Mouse (Mus musculus): ENCODE measurements around the gene Drc7. TPM values are rescaled to one million over a fixed set of nuclear protein-coding genes. Genes with fewer than 3 reads are reported as not detected.
A peak's percentile ranks its signal among the peaks of the same experiment; 100 is the strongest.

Drc7 gene
- polyA plus RNA-seq, 1 experiment from 2014 or later, result 0.46 TPM

- no peaks in the 10 kb centered on the region for H3K36me3 ChIP-seq (ENCODE audit: control insufficient read depth, insufficient read depth)
- WGBS, result 70% methylated on average over 3 of the region's 3 CpGs
- no peak overlapping the region for H3K9ac ChIP-seq (ENCODE audit: low read length)
- H3K27me3 ChIP-seq (ENCODE audit: control insufficient read depth, insufficient read depth, low read length), result no peaks in the 10 kb centered on the region
- H3K4me1 ChIP-seq (ENCODE audit: control insufficient read depth, insufficient read depth, low read length), result peaks cover 11% of the 10 kb centered on the region
- H3K27ac ChIP-seq (ENCODE audit: low read length), result no peak overlapping the region
- no peaks in the 10 kb centered on the region for H3K9me3 ChIP-seq (replicated peaks; ENCODE audit: control insufficient read depth, low read length)
- no peak for ATAC-seq (replicated peaks; ENCODE audit: extremely low read depth, insufficient read depth, low FRiP score)
- no peak overlapping the region for H3K4me3 ChIP-seq (ENCODE audit: low read length)
- H3K4me2 ChIP-seq (ENCODE audit: low read depth, low read length), result no peak overlapping the region
Measured at GRCm38 (mm10) chr8:95078055-95078454, 23.2 kb downstream of the Drc7 start.

- H3K4me1 ChIP-seq (ENCODE audit: control insufficient read depth, insufficient read depth, low read length), result peaks cover 11% of the 10 kb centered on the region
- H3K9ac ChIP-seq (ENCODE audit: low read length), result no peak overlapping the region
- no peak overlapping the region for H3K27ac ChIP-seq (ENCODE audit: low read length)
- WGBS, result 88% methylated on average over 4 of the region's 4 CpGs
- H3K4me3 ChIP-seq (ENCODE audit: low read length), result no peak overlapping the region
- no peaks in the 10 kb centered on the region for H3K9me3 ChIP-seq (replicated peaks; ENCODE audit: control insufficient read depth, low read length)
- no peak for ATAC-seq (replicated peaks; ENCODE audit: extremely low read depth, insufficient read depth, low FRiP score)
- no peak overlapping the region for H3K4me2 ChIP-seq (ENCODE audit: low read depth, low read length)
- no peaks in the 10 kb centered on the region for H3K27me3 ChIP-seq (ENCODE audit: control insufficient read depth, insufficient read depth, low read length)
- H3K36me3 ChIP-seq (ENCODE audit: control insufficient read depth, insufficient read depth), result no peaks in the 10 kb centered on the region
Measured at GRCm38 (mm10) chr8:95079305-95079704, 24.4 kb downstream of the Drc7 start.

- under 1% methylated on average over 47 of the region's 47 CpGs for WGBS
Measured at GRCm38 (mm10) chr8:95080381-95081341, 25.8 kb downstream of the Drc7 start, which contains the start of gene Katnb1. Gene Katnb1, plus strand, starts transcription at chr8:95081186.

DNA sequence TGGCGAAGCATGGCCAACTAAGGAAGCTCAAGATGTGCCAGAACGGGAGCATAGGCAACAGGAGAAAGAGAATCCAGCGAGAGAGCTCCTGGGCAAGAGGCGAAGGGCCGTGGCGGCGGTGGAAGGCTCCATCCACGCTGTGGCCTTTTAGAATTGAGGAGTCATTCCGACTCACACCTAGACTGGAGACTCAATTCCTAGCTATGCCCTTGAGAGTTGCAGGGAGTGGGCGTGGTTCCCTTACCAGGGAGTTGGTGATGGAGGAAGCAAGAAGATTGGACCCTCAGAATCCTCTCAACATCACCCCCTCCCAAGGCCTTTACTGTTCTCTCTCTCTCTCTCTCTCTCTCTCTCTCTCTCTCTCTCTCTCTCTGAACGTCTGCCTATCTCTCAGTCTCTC lies 26.7 kb downstream of the Drc7 start:
- Histone ChIP-seq H3K9me3 (replicated peaks; ENCODE audit: control insufficient read depth, low read length) (no peaks in the 10 kb centered on the region), H3K27me3 (ENCODE audit: control insufficient read depth, insufficient read depth, low read length) (no peaks in the 10 kb centered on the region), H3K27ac (ENCODE audit: low read length) (peak overlapping the region; percentile 47), H3K36me3 (ENCODE audit: control insufficient read depth, insufficient read depth) (no peaks in the 10 kb centered on the region), H3K4me3 (ENCODE audit: low read length) (peak overlapping the region; percentile 82), H3K9ac (ENCODE audit: low read length) (peak overlapping the region; percentile 90), H3K4me1 (ENCODE audit: control insufficient read depth, insufficient read depth, low read length) (peaks cover 11% of the 10 kb centered on the region), H3K4me2 (ENCODE audit: low read depth, low read length) (peak overlapping the region; percentile 92)
- WGBS, result 6% methylated on average over 11 of the region's 11 CpGs
- ATAC-seq (replicated peaks; ENCODE audit: extremely low read depth, insufficient read depth, low FRiP score), result no peak

More at GRCm38 (mm10) chr8:95080381-95081341, 25.8 kb downstream of the Drc7 start, which contains the start of gene Katnb1:
- H3K4me1 ChIP-seq (ENCODE audit: control insufficient read depth, insufficient read depth, low read length), result peaks cover 11% of the 10 kb centered on the region
- H3K9ac ChIP-seq (ENCODE audit: low read length), result peak within 1 kb of the TSS; percentile 90
- H3K4me3 ChIP-seq (ENCODE audit: low read length), result peak within 1 kb of the TSS; percentile 82
- peak within 1 kb of the TSS; percentile 92 for H3K4me2 ChIP-seq (ENCODE audit: low read depth, low read length)
- H3K36me3 ChIP-seq (ENCODE audit: control insufficient read depth, insufficient read depth), result no peaks in the 10 kb centered on the region
- no peaks in the 10 kb centered on the region for H3K9me3 ChIP-seq (replicated peaks; ENCODE audit: control insufficient read depth, low read length)
- H3K27me3 ChIP-seq (ENCODE audit: control insufficient read depth, insufficient read depth, low read length), result no peaks in the 10 kb centered on the region
- peak; percentile 96 for ATAC-seq (replicated peaks; ENCODE audit: extremely low read depth, insufficient read depth, low FRiP score)
- H3K27ac ChIP-seq (ENCODE audit: low read length), result peak within 1 kb of the TSS; percentile 86

GRCm38 (mm10) chr8:95084261-95084660 lies 29.4 kb downstream of the Drc7 start:
- H3K36me3 ChIP-seq (ENCODE audit: control insufficient read depth, insufficient read depth), result 0 out of 2 replicates have a peak, but pooled peaks cover 2% of the 10 kb centered on the region
- no peaks in the 10 kb centered on the region for H3K27me3 ChIP-seq (ENCODE audit: control insufficient read depth, insufficient read depth, low read length)
- no peak overlapping the region for H3K9ac ChIP-seq (ENCODE audit: low read length)
- H3K27ac ChIP-seq (ENCODE audit: low read length), result no peak overlapping the region
- peaks cover 11% of the 10 kb centered on the region for H3K4me1 ChIP-seq (ENCODE audit: control insufficient read depth, insufficient read depth, low read length)
- H3K9me3 ChIP-seq (replicated peaks; ENCODE audit: control insufficient read depth, low read length), result no peaks in the 10 kb centered on the region
- no peak for ATAC-seq (replicated peaks; ENCODE audit: extremely low read depth, insufficient read depth, low FRiP score)
- no peak overlapping the region for H3K4me3 ChIP-seq (ENCODE audit: low read length)
- H3K4me2 ChIP-seq (ENCODE audit: low read depth, low read length), result no peak overlapping the region
- 86% methylated on average over 4 of the region's 4 CpGs for WGBS

- 85% methylated on average over 10 of the region's 10 CpGs for WGBS
- Histone ChIP-seq H3K9ac (ENCODE audit: low read length) (no peak overlapping the region), H3K4me1 (ENCODE audit: control insufficient read depth, insufficient read depth, low read length) (peaks cover 11% of the 10 kb centered on the region)
Measured at GRCm38 (mm10) chr8:95084744-95085431, 30.0 kb downstream of the Drc7 start.

DNA sequence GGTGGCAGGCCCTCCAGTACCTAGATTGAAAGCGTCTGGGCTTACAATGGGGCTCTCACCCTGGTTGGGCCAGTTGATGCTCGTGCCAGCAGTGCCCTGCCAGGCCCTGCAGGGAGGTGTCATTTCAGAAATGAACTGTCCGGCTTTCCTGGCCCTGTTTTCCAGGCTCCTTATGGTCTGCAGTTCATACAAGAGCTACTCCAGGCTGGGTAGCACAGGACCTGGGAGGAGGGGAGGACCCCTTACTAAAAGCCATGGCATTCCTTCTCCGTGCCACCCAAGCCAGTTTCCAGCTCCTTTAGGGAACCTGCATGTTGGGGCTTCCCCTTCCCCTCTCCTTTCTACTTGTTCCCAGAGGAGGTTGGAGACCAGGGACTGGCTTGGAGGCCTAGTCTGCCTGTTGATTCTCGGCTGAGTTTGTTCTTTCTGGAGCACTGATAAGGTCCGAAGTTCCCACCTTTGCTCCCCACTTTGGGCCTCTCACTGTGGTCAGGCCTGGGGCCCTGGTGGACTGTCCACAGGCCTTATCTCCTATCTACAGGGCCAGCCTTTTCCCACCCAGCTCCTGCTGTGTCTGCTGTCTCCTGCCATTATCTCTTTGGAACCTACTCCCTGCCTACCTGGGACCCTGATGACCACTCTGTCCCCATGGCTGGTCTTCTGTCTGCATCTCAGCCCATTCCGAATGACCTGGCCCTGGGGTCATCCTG lies 30.7 kb downstream of the Drc7 start:
- H3K36me3 ChIP-seq (ENCODE audit: control insufficient read depth, insufficient read depth), result 0 out of 2 replicates have a peak, but pooled peaks cover 2% of the 10 kb centered on the region
- H3K27me3 ChIP-seq (ENCODE audit: control insufficient read depth, insufficient read depth, low read length), result no peaks in the 10 kb centered on the region
- no peak overlapping the region for H3K4me2 ChIP-seq (ENCODE audit: low read depth, low read length)
- no peak for ATAC-seq (replicated peaks; ENCODE audit: extremely low read depth, insufficient read depth, low FRiP score)
- 67% methylated on average over 7 of the region's 7 CpGs for WGBS
- H3K4me3 ChIP-seq (ENCODE audit: low read length), result no peak overlapping the region
- H3K27ac ChIP-seq (ENCODE audit: low read length), result no peak overlapping the region
- H3K9ac ChIP-seq (ENCODE audit: low read length), result no peak overlapping the region
- H3K9me3 ChIP-seq (replicated peaks; ENCODE audit: control insufficient read depth, low read length), result no peaks in the 10 kb centered on the region
- H3K4me1 ChIP-seq (ENCODE audit: control insufficient read depth, insufficient read depth, low read length), result peaks cover 9% of the 10 kb centered on the region

More at GRCm38 (mm10) chr8:95084744-95085431, 30.0 kb downstream of the Drc7 start:
- no peak for ATAC-seq (replicated peaks; ENCODE audit: extremely low read depth, insufficient read depth, low FRiP score)
- no peak overlapping the region for H3K27ac ChIP-seq (ENCODE audit: low read length)
- no peak overlapping the region for H3K4me3 ChIP-seq (ENCODE audit: low read length)
- H3K27me3 ChIP-seq (ENCODE audit: control insufficient read depth, insufficient read depth, low read length), result no peaks in the 10 kb centered on the region
- no peak overlapping the region for H3K4me2 ChIP-seq (ENCODE audit: low read depth, low read length)
- no peaks in the 10 kb centered on the region for H3K9me3 ChIP-seq (replicated peaks; ENCODE audit: control insufficient read depth, low read length)
- 0 out of 2 replicates have a peak, but pooled peaks cover 2% of the 10 kb centered on the region for H3K36me3 ChIP-seq (ENCODE audit: control insufficient read depth, insufficient read depth)

GRCm38 (mm10) chr8:95093574-95093973 lies 38.7 kb downstream of the Drc7 start:
- Histone ChIP-seq H3K4me1 (ENCODE audit: control insufficient read depth, insufficient read depth, low read length) (peaks cover 6% of the 10 kb centered on the region; the same call in 1 of the 2 replicates), H3K27me3 (ENCODE audit: control insufficient read depth, insufficient read depth, low read length) (no peaks in the 10 kb centered on the region), H3K27ac (ENCODE audit: low read length) (no peak overlapping the region), H3K36me3 (ENCODE audit: control insufficient read depth, insufficient read depth) (peaks cover 17% of the 10 kb centered on the region), H3K9ac (ENCODE audit: low read length) (no peak overlapping the region), H3K4me2 (ENCODE audit: low read depth, low read length) (no peak overlapping the region), H3K9me3 (replicated peaks; ENCODE audit: control insufficient read depth, low read length) (no peaks in the 10 kb centered on the region), H3K4me3 (ENCODE audit: low read length) (no peak overlapping the region)
- peak; percentile 47; the same call in 1 of the 2 replicates for ATAC-seq (replicated peaks; ENCODE audit: extremely low read depth, insufficient read depth, low FRiP score)
- 63% methylated on average over 4 of the region's 4 CpGs for WGBS
